Mouse (Mus musculus) liver, adult 2 months (tissue): ENCODE results near the gene Fgfr2. TPM values are rescaled to one million over a fixed set of nuclear protein-coding genes. Genes with fewer than 3 reads are reported as not detected.

Experiments
- DNase-seq: peaks from one replicate; pipeline ENCODE4 v3.0.0-alpha.2; 2011; ENCODE audit warnings: low read depth, low spot score; ENCODE audit errors: extremely low read depth
- H3K27ac ChIP-seq: fragments of 200-500 bp; replicated peaks from 2 replicates; pipeline ENCODE4 v1.5.1; 2012; ENCODE audit warnings: low read depth, mild to moderate bottlenecking, control low read depth, inconsistent platforms, low read length; ENCODE audit not compliant: insufficient read depth
- H3K27me3 ChIP-seq: fragments of 200-500 bp; 2 replicates; pipeline ENCODE4 v1.6.1; 2012; ENCODE audit warnings: mild to moderate bottlenecking, moderate library complexity, low read length, inconsistent platforms; ENCODE audit not compliant: control insufficient read depth, insufficient read depth
- H3K36me3 ChIP-seq: fragments of 200-500 bp; 2 replicates; pipeline ENCODE4 v1.6.1; 2012; ENCODE audit warnings: low read length, inconsistent platforms; ENCODE audit not compliant: control insufficient read depth, insufficient read depth
- H3K4me1 ChIP-seq: fragments of 200-500 bp; 2 replicates; pipeline ENCODE4 v1.6.1; 2011; ENCODE audit warnings: low read length; ENCODE audit not compliant: control insufficient read depth, insufficient read depth
- H3K4me3 ChIP-seq: fragments of 200-500 bp; 2 replicates; pipeline ENCODE4 v1.5.1; 2011; ENCODE audit warnings: low read depth, mild to moderate bottlenecking, control low read depth, low read length, moderate library complexity; ENCODE audit not compliant: insufficient read depth
- H3K79me2 ChIP-seq: fragments of 200-500 bp; 2 replicates; pipeline ENCODE4 v1.6.1; 2012; ENCODE audit warnings: inconsistent platforms, mild to moderate bottlenecking, low read length, moderate library complexity; ENCODE audit not compliant: control insufficient read depth, insufficient read depth
- H3K9ac ChIP-seq: fragments of 200-500 bp; 2 replicates; pipeline ENCODE4 v1.6.1; 2012; ENCODE audit warnings: low read depth, mild to moderate bottlenecking, control low read depth, inconsistent platforms, low read length
- CTCF ChIP-seq: fragments of 200-500 bp; IDR thresholded peaks from 2 replicates; pipeline ENCODE4 v1.5.1; 2011; ENCODE audit warnings: low read depth, low read length, control low read depth
- POLR2A ChIP-seq: fragments of 200-500 bp; IDR thresholded peaks from 2 replicates; pipeline ENCODE4 v1.6.1; 2011; ENCODE audit warnings: low read length, control low read depth; ENCODE audit not compliant: insufficient read depth; ENCODE audit errors: extremely low read depth
- WGBS: fragments of 180-500 bp; shearing (Covaris S2); methylation state at CpG from one replicate; pipeline ENCODE4 v1.1.7; 2018; 5-methylcytosine and 5-hydroxymethylcytosine counted together
- polyA plus RNA-seq: library from polyadenylated mRNA; depleted of rRNA; stranded (reverse); fragments of >200 nt; gene quantifications from 2 replicates; pipeline ENCODE4 v1.2.3, GENCODE M21; 2012
- total RNA-seq: library from RNA; depleted of rRNA; stranded (reverse); fragments of >200 nt; gene quantifications from 2 replicates; pipeline ENCODE4 v1.2.3, GENCODE M21; 2014

Gene Fgfr2
- total and polyA plus RNA-seq, 2 experiments, result 16.7 to 35.2 TPM

GRCm38 (mm10) chr7:132761409-132761808 is 361.7 kb downstream of the Fgfr2 start:
- WGBS, result 52% methylated on average over 2 of the region's 2 CpGs
- DNase-seq, result peak; percentile 40
- Histone ChIP-seq H3K4me3 (no peak overlapping the region), H3K4me1 (peaks cover 6% of the 10 kb centered on the region), H3K27ac (no peak overlapping the region), H3K9ac (no peak overlapping the region), H3K27me3 (no peaks in the 10 kb centered on the region), H3K79me2 (peaks cover 3% of the 10 kb centered on the region; the same call in 1 of the 2 replicates), H3K36me3 (peaks cover 8% of the 10 kb centered on the region)
- TF ChIP-seq POLR2A (no peak), CTCF (no peak)

DNA sequence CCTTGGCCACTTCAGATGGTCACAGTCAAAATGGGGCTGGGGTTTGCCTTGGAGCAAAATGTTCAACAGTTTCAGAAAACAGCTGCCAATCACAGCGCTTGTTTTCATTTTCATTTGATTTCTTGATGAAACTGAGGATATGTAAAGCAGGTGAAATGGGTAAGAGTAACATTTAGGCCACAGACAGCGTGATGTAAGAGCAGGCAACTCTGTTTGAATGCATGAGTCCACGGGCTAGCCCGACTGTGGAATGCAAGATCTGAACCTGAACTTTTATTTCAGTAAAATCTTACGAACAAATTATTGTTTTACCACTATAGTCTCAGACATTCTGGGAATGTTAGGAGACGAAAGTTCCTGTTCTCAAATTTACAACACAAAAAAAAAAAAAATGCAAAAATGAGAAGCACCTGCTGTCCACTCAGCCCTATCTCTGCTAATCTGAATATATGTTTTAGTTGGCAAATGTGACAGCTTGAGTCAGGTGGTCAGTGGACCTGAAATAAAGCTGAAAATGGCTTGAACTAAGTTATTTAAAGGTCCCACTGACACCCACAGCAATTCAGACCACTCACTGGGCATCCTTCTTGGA is 362.5 kb downstream of the Fgfr2 start:
- peaks cover 3% of the 10 kb centered on the region; the same call in 1 of the 2 replicates for H3K79me2 ChIP-seq
- no peaks in the 10 kb centered on the region for H3K27me3 ChIP-seq
- DNase-seq, result no peak
- H3K4me3 ChIP-seq, result no peak overlapping the region
- peaks cover 6% of the 10 kb centered on the region for H3K4me1 ChIP-seq
- TF ChIP-seq POLR2A (no peak), CTCF (no peak)
- H3K9ac ChIP-seq, result no peak overlapping the region
- no peak overlapping the region for H3K27ac ChIP-seq
- 97% methylated on average over 6 of the region's 6 CpGs for WGBS
- H3K36me3 ChIP-seq, result peaks cover 8% of the 10 kb centered on the region

- 98% methylated on average over 6 of the region's 6 CpGs for WGBS
- H3K79me2 ChIP-seq, result peaks cover 3% of the 10 kb centered on the region; the same call in 1 of the 2 replicates
- no peaks in the 10 kb centered on the region for H3K27me3 ChIP-seq
- H3K4me3 ChIP-seq, result no peak overlapping the region
- TF ChIP-seq CTCF (no peak), POLR2A (no peak)
- H3K9ac ChIP-seq, result no peak overlapping the region
- no peak overlapping the region for H3K27ac ChIP-seq
- peaks cover 8% of the 10 kb centered on the region for H3K36me3 ChIP-seq
- DNase-seq, result no peak
- peaks cover 4% of the 10 kb centered on the region for H3K4me1 ChIP-seq
Observed at GRCm38 (mm10) chr7:132759926-132760325, 363.2 kb downstream of the Fgfr2 start.

- Histone ChIP-seq H3K9ac (no peak overlapping the region), H3K36me3 (peaks cover 8% of the 10 kb centered on the region), H3K27me3 (no peaks in the 10 kb centered on the region), H3K27ac (no peak overlapping the region), H3K4me3 (no peak overlapping the region), H3K79me2 (peaks cover 3% of the 10 kb centered on the region; the same call in 1 of the 2 replicates), H3K4me1 (peaks cover 4% of the 10 kb centered on the region)
- 98% methylated on average over 22 of the region's 22 CpGs for WGBS
- DNase-seq, result no peak
- TF ChIP-seq POLR2A, result no peak
Observed at GRCm38 (mm10) chr7:132759405-132759891, 363.7 kb downstream of the Fgfr2 start.

DNA sequence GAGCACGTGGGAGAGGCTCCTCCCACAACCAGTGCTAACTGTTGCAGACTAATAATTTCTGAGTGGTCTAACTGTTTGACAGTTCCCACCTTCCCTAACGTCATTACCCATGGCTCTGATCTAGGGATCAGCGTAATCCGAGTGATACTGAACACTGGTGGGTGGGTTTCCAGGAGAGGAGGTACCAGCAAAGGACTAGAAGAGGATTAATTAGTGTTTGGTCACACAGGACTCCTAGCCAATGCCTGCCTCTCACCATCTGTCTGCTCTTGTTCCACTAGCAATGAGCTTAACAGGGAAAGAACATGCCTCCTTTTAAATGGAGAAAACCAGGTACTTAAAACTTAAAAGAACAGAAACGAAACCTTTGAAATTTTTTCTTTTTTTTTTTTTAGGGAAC is 364.3 kb downstream of the Fgfr2 start:
- Histone ChIP-seq H3K27me3 (no peaks in the 10 kb centered on the region), H3K27ac (no peak overlapping the region), H3K4me3 (no peak overlapping the region), H3K4me1 (peaks cover 4% of the 10 kb centered on the region), H3K36me3 (peaks cover 8% of the 10 kb centered on the region), H3K9ac (no peak overlapping the region), H3K79me2 (peaks cover 3% of the 10 kb centered on the region; the same call in 1 of the 2 replicates)
- 89% methylated on average over 5 of the region's 5 CpGs for WGBS
- TF ChIP-seq POLR2A, result no peak
- TF ChIP-seq CTCF, result no peak
- no peak for DNase-seq

DNA sequence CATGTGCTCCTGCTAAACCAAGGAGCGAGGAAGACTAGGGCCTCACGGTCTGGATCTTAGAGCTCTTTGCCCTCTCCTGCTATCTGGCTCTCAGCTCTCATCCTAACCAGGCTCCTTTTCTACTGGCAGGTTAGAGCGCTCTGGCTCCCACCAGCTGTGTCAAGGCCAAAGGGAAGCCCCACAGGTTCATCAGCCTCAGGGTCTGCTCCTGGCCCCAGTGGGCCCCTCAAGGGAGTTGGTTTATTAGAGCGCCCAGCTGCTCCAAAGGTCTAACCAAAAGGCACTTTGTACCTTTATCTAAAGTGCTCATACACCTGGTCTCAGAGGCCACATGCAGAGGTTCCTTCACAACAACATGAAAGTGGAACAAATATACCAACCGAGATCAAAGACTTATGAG is 366.8 kb downstream of the Fgfr2 start:
- no peak for DNase-seq
- H3K27me3 ChIP-seq, result no peaks in the 10 kb centered on the region
- peaks cover 8% of the 10 kb centered on the region for H3K36me3 ChIP-seq
- H3K79me2 ChIP-seq, result peaks cover 3% of the 10 kb centered on the region; the same call in 1 of the 2 replicates
- H3K4me3 ChIP-seq, result no peak overlapping the region
- TF ChIP-seq CTCF (no peak), POLR2A (no peak)
- H3K9ac ChIP-seq, result no peak overlapping the region
- 88% methylated on average over 5 of the region's 5 CpGs for whole genome bisulfite sequencing
- H3K27ac ChIP-seq, result no peak overlapping the region
- peaks cover under 1% of the 10 kb centered on the region for H3K4me1 ChIP-seq
